Mouse (Mus musculus): ENCODE data around the gene Fabp6.
A peak's percentile ranks its signal among the peaks of the same experiment; 100 is the strongest.

Gene Fabp6

DNA sequence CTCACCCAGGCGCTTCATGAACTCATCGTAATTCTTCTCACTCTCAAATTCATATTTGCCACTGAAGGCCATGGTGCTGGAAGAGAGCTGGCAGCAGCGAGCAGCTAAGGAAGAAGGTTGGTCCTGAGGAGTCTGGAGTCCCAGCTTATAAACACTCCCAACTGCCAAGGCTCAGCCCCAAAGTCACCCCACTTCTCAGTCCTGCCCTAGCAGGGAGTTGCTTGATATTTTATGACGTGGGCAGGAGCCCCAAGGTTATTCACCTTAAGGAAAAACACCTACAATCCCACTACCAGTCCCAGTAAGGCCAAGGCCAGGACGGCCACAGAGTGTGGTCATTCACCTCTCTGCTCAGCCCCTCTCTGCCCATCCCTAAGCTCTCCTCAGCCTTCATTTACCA, at the start of gene Fabp6:
Gene Fabp6 (minus strand): TSS at position 101 of the 400 bp plus-strand sequence.
- no peak for DNase-seq (ENCODE audit: low spot score)

DNA sequence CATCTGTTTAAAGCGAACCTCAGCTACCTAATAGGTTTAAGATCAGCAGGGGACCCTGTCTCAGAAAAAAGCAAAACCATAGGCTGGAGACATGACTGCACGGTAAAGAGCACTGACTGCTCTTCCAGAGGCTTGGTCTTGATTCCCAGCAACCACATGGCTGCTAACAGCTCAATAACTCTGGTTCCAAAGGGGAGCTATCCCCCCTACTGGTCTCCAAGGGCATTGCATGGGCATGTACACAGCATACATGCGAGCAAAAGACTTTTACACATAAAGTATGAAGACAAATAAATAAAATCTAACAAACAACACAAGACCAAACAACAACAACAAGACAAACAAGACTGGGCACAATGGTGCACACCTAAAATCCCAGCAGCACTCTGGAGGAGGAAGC, 43.9 kb upstream of the Fabp6 start:
- no peak for DNase-seq (ENCODE audit: low spot score)

DNA sequence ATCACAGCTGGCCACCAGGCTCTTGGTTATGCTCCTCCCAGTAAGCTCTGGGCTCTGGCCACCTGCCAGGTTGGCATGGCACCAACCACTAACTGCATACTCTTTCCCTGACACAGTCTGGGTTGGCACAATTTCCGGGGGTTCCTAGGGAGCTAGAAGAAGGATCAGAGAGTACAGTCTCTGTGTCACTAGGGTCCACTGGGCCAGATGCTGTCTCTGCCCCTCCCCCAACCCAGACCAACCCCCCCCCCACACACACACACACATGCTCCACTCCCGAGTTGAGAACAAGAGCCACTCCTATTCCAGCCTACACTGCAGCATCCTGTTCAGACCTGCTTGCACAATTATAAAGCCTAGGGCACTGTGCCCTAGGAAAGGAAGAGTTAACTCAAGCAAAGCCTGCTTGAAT, 41.8 kb upstream of the Fabp6 start:
- DNase-seq (ENCODE audit: low spot score), result no peak

DNA sequence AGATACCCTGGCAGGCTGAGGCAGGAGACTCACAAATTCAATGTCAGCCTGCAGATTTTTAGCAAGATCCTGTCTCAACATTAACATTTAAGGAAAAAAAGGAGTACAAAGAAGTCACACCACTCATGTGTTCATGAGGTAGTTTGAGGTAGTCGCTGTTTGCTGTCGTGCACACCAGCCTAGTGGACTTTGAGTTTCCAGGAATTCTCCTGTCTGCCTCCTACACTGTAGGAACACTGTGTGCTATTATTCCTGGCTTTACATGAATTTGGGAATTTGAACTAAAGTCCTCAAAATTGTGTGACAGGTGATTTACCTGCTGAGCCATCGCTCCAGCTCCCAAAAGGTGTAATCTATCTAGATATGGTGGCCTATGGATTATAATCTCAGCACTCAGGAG, 37.1 kb upstream of the Fabp6 start:
- no peak for DNase-seq (ENCODE audit: low spot score)

DNA sequence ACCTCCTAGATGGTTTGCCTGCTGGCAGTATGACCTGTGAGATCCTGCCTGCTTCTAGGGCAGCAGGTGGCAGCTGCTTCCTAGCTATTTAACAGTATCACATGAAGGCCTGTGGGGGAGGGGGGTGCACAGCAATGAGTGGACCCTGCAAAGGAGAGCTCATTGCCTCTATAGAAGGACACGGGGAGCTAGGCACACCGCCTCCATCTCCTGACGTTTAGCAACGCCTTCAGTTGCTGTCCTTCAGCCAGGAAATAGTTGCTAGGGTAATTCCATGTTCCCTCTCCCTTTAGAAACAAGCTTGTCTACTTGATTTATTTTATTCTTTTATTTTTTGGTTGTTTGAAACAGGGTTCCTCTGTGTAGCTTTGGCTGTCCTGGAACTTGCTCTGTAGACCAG, 35.4 kb upstream of the Fabp6 start:
- DNase-seq (ENCODE audit: low spot score), result no peak

DNA sequence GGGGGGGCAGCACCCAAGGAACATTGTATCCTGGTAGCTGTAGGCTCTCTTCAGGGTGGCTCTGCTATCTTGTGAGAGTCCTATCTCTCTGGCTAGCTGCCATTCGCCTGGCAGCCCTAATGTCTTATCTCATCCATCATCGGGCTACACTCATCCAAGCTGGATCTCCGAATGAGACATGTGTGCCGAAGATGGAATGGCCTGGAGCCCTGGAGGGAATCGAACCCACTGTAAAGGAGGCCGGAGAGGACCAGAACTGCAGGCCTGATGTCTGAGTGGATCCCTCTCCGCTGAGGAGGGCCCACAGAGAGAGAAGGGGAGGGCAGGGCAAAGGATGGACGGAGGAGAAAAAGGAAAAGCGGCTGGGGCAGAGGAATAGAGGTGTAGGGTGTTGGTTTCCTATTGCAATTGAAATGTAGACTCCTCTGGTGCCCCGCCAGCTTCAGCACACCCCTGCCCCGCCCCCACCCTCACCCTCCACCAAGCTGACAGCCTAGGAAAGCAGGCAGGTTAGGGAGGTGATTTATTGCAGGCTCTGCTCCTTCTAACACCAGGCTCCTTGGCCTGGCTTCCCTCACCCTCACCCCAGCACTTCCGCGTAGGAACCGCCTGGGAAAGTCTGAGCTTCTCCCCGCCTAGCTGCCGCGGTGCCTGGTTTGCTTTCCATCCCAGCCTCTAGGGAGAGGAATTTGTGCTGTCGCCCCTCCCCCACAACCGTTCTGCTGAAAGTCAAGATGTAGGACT, 32.5 kb upstream of the Fabp6 start:
- DNase-seq (ENCODE audit: low spot score), result peak; percentile 83

DNA sequence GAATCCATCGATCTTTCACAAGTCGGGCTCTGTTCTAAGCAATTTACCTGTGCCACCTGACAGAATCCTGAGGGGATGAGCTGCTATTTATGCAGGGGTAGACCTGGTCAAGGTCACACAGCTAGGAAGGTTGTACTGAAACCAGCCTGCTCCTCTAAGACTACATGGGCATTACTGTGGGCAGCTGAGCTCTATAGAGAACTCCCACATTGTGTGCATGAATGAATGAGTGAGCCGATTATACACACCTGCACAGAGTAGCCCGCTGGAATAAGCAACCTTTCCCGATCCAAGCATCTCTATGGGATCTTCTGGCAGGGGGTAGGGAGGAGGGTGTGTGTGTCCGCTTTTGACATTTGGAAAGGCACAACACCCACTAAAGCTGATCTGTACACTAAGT, 31.8 kb upstream of the Fabp6 start:
- DNase-seq (ENCODE audit: low spot score), result no peak

DNA sequence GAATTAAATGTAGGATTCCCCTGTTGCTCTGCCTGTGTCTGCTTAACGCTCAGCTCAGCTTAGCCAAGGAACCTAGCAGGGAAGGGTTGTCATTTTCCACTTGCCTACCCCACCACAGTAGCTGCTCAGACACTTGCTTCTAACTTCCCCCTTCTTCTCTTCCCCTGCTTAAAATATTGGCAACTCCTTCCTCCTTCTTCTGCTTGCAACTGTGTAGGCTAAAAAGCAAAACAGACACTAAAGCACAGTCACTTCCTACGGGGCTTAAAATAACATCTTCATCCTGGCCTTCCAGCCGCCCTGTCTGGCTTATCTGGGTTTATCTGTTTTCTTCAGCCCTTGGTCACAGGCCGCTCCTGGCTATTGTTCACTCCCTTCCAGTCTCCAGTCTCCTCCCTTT, 31.2 kb upstream of the Fabp6 start:
- no peak for DNase-seq (ENCODE audit: low spot score)

DNA sequence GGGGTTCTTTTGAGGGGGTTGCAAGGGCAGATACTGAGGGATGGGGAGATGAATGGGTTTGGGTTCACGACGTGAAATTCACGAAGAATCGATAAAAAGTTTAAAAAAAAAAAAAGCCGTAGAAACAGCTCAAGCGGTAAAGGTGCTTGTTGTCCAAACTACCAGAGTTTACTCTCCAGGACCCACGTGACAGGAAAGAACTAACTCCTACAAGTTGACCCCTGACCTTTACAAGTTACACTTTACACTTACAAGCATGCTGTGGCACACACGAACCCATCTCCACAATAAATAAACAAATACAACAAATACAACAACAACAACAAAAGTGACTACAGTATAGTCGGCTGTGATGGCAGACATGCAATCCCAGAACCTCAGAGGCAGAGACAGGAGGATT, 30.3 kb upstream of the Fabp6 start:
- no peak for DNase-seq (ENCODE audit: low spot score)

DNA sequence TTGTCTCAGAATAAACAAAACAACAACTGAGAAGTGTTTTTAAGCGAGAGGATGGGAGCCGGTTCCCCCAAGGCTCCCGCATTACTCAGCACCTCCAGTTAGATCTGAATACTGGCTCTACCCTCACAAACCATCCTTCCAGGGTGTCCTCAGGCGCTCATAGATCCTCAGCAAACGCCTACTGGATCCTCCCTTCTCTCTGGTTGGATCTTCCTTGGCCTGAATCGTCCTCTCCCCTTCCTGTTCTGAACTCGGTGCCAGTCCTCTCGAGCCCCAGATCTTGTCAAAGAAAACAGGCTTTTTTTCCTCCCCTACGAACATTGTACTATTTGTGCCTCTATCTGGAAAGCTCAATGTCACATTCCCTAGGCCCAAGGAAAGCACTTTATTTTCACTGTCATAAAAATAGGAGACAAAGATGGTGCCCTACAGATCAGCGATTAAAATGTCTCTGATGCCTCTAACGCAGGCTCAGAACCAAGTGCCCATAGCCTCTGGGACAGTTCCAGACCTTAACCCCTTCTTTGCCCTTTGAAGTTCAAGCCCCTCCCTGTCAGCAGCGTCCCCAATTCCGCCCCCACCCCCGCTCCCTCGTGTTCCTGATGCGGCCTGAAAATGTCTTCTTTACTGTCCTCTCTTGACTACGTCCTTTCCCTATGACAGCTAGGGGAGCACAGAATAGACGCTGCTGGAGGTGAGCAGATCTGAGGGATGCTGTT, 25.7 kb upstream of the Fabp6 start:
- no peak for DNase-seq (ENCODE audit: low spot score)

DNA sequence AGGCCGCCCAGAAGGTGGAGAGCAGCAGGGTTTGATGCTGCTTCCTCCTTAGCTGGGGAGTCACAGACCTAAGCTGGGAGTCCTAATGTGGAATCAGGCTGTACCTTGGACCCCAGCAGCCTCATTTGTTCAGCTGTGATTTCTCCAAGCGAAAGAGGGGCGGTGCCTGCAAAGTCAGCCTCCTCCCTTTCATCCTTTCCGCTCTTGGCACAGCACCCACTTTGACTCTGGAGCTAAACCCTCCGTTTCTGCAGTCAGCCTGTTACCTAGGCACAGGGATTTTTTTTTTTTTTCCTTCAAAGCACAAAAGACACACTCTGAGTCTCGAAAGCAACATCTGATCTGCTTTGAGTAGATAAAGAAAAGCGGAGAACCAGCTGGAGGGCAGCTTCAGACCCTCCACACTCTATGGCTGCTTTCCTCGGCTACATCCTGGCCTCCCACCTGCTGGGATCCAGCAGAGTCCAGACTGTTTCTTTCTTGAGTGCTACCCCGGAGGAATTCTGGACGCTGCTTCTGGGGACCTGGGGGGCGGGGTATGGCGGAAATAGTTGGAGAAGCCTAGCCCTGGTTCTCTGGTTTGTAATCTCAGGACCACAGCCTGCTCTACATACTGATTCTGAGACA, 25.1 kb upstream of the Fabp6 start:
- peak; percentile 42 for DNase-seq (ENCODE audit: low spot score)

DNA sequence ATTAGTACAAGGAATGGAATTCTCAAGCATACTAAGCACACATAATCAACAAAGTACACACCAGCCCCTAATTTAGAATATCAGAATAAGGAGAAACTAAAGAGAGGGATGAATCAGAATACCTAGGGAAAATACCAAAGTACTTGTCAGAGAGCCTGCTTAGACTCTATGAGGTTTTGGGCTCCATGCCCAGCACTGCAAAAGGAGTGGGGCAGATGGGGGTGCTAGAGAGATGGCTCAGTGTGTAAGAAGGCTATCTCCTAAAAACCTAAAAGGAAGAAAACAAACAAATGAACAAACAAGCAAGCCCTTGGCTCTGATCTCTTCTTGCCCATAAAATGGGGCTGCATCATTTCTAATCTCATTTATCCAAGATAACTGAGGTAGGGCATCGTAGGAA, 23.0 kb upstream of the Fabp6 start:
- no peak for DNase-seq (ENCODE audit: low spot score)

DNA sequence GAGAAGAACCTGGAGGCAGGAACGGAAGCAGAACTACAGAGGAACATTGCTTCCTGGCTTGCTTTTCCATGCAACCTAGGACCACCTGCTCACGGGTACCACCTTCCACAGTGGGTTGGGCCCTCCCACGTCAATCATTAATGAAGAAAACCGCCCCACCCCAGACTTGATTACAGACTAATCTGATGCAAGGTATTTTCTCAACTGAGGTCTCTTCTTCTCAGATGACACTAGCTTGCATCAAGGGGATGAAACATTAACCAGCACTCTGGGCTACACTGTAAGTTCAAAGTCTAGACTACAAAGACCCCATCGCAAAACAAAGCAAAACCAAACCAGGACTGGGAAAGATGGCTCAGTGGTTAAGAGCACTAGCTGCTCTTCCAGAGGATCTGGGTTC, 20.4 kb upstream of the Fabp6 start:
- DNase-seq (ENCODE audit: low spot score), result no peak

DNA sequence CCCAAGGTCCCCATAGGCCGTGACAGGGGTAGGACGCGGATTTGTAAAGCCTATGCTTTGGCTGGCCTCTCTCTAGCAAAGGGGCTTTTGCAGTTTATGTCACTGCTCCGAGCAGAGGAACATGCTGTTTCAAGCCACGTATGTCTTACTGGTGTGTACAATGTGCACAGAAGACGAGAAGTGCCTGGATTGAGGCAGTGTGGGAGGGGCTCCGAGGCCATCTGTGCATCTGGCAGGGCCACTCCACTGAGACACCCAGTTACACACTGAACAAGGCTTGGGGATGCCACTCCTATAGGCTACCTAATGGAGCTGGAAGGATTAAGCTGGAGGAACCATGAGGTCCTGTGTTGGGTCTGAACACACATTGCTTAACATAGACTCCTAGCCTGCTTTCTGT, 17.1 kb upstream of the Fabp6 start:
- no peak for DNase-seq (ENCODE audit: low spot score)

DNA sequence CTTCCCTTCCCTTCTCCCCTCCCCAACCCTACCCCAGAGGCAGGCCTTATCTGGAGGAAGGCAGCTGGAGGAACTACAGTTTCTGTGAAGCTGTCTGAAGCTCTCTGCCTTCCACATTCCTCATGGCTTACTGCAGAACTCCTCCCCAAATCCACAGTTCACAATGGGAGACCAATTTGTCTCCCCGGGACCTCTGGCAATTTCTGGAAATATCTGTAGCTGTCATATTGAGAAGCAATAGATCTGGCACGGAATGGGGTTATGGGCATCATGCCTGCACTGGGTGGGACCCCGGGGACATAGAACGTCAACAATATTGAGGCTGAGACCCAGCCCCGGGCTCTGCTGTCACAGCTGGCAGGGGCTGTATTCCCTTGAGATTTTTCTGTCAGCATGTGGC, 16.6 kb upstream of the Fabp6 start:
- no peak for DNase-seq (ENCODE audit: low spot score)

DNA sequence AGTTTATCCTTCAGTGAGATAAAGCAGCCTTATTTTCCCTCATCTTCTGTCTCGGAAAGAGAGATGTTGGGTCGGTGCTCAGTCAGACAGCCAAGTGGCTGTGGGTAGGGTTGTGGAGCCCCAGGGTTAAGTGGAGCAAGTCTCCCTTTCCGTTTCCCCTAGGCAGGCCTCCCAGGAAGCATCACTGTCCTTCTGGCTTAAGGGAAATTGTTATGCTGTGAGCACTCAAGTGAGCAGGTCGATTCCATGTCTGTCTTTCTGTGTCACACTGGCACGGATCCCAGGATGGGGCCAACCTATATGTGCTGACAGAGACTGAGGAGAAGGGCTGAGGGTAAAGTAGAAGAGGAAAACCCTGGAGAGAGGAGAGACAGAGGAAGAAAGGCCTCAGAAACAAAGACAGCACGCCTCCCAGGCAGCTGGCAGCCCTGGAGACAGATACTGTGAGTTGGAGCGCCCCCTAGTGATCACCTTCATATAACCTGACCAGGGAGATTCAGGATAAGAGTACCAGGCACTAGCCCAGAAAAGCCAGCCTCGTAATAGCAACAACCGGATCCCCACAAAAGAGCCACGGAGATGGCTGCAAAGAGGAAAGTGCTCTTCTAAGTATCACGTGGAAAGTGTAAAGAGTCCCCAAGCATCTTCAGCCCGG, 11.6 kb upstream of the Fabp6 start:
- peak; percentile 97 for DNase-seq (ENCODE audit: low spot score)

DNA sequence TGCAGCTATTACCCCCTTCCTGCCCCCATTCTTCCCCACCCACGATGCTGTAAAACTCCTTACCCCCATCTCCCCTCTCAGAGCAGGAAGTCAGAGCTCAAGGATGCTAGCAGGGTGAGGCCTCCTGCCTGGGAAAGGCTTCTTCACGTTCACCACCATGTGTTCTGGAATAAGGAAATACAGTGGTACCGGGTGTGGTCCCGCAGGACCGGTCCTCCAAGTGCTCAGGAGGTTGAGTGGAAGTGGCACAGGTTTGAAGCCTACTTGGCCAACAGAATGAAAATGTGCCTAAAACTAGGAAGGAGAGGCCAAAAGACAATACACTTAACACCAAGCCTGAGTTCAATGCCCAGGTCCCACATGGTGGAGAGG, 9.3 kb upstream of the Fabp6 start:
- no peak for DNase-seq (ENCODE audit: low spot score)

DNA sequence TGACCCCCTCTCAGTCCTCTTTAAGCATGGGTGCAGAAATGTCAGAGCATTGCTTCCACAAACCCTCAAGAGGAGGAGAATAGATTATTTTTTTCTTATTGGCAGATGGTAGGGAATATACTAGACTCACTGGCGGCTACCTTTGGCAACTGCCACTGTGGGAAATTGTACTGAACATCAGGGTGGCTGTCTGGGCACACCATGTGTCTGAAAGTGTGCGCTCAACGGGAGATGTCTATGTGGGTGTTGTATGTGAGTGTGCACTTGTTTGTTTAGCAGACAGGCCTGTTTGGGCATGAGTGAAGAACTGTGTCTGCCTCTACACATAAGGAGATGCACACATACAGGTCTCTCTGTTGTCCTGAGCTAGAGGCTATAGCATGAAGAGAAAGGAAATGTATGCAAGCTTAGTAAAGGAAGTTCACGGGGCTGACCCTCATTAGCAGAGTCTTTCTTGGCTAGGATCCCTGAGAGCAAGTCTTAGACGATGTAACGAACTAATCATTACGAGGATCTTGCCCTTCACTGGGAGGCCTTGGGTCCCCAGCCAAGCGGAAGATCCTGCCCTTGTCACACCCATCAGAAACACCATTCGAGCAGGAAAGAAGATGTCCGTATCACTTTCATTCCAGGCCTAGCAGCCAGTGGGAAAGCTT, 8.8 kb upstream of the Fabp6 start:
- DNase-seq (ENCODE audit: low spot score), result no peak

DNA sequence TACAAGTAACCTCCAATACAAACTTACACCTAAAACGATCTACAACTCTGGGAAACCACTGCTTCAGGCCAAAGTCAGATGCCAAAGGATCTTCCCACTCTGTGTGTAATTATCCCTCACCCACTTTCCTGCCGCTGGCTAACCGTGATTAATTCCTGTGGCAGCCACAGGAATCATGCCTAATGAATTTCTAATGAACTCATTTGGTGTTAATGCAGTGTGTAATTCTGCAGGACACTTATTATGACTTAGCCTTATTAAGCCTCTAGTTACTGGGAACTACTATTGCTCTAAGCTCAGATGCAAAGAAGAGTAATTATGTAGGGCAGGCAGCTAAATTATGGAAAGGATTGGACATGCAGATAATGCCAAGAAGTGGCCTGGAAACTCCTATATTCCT, 7.1 kb upstream of the Fabp6 start:
- no peak for DNase-seq (ENCODE audit: low spot score)

DNA sequence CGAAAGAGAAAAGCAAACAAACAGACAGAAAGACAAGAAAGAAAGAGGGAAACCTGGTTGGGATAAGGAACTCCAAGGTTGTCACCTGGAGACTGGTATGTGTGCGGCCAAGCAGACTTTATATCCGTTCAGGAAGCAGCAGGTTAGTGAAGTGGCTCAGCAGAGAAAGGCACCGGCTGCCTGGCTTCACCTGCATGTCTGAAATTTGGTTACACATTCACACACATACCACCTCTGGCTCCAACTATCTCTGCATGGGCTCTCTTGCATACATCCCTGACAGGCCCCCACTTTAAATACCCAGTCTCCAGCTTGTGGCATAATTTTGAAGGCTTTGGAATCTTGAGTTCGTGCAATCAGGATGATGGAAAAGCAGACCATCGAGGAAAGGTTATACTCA, 4.5 kb upstream of the Fabp6 start:
- DNase-seq (ENCODE audit: low spot score), result no peak

DNA sequence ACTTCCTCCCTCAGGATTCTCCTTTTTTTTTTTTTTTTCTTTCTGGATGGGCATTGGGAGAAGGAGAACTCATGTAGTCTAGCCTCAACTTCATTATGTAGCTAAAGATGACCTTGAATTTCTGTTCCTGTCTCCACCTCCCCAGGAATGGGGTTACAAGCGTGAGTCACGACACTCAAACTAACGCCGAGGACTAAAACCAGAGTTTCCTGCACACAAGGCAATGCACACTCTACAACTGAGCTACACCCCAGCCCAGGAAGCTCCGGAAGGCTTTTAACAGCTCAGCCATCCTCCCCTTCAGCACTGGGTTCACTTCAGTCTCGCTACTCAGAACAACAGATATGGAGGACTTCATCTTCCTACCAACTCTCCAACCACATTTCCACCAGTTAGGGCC, 3.6 kb upstream of the Fabp6 start:
- DNase-seq (ENCODE audit: low spot score), result no peak

DNA sequence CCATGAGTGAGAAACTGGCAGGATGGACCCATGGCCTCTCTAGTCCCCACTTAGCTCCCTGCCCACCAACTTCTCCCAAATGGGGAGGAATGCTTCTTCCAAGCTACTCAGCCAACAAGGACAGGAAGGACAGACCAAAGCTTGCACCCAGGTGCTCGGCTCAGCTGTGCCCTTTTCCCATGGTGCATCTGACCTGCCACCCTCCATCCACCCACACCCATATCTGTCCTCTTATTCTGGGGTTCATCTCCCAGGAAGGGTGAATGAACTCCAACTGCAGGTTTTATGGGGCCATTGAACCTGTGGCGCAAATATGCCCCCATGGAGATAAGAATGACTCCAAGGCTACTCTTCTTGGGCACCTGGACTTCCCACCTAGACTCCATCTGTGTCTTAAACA, 2.9 kb upstream of the Fabp6 start:
- no peak for DNase-seq (ENCODE audit: low spot score)
